Mouse (Mus musculus): ENCODE data around the gene Endov. TPM values are rescaled to one million over a fixed set of nuclear protein-coding genes. Genes with fewer than 3 reads are reported as not detected.

Endov gene
- polyA plus RNA-seq, 1 experiment from 2014 or later, result 15.7 TPM

- peaks cover 33% of the 10 kb centered on the region for H3K27me3 ChIP-seq (ENCODE audit: control insufficient read depth, insufficient read depth, low read length)
- 49% methylated on average over 10 of the region's 10 CpGs for WGBS
Measured at GRCm38 (mm10) chr11:119550546-119551335, 59.6 kb downstream of the Endov start.

GRCm38 (mm10) chr11:119551468-119551867, 60.3 kb downstream of the Endov start:
- WGBS, result 61% methylated on average over 3 of the region's 3 CpGs
- H3K27me3 ChIP-seq (ENCODE audit: control insufficient read depth, insufficient read depth, low read length), result peaks cover 33% of the 10 kb centered on the region
- H3K27ac ChIP-seq (ENCODE audit: low read length), result no peak overlapping the region

More at GRCm38 (mm10) chr11:119550546-119551335, 59.6 kb downstream of the Endov start:
- Histone ChIP-seq H3K9me3 (ENCODE audit: control insufficient read depth, low read depth, low read length) (no peaks in the 10 kb centered on the region), H3K4me1 (ENCODE audit: control insufficient read depth, insufficient read depth, low read length) (peaks cover 34% of the 10 kb centered on the region), H3K4me3 (ENCODE audit: low read depth, low read length) (no peak overlapping the region), H3K36me3 (ENCODE audit: control insufficient read depth, insufficient read depth, low read length) (no peaks in the 10 kb centered on the region), H3K9ac (replicated peaks; ENCODE audit: low read depth, low read length) (no peak overlapping the region), H3K4me2 (replicated peaks; ENCODE audit: low read depth, low read length) (no peak overlapping the region), H3K27ac (ENCODE audit: low read length) (no peak overlapping the region)
- ATAC-seq (ENCODE audit: insufficient number of reproducible peaks, insufficient read depth, low FRiP score, low read depth), result no peak

GRCm38 (mm10) chr11:119552301-119552700, 61.2 kb downstream of the Endov start:
- no peak for ATAC-seq (ENCODE audit: insufficient number of reproducible peaks, insufficient read depth, low FRiP score, low read depth)
- H3K4me1 ChIP-seq (ENCODE audit: control insufficient read depth, insufficient read depth, low read length), result peaks cover 24% of the 10 kb centered on the region
- H3K4me2 ChIP-seq (replicated peaks; ENCODE audit: low read depth, low read length), result no peak overlapping the region
- 28% methylated on average over 1 of the region's 1 CpGs for WGBS
- no peaks in the 10 kb centered on the region for H3K9me3 ChIP-seq (ENCODE audit: control insufficient read depth, low read depth, low read length)
- no peaks in the 10 kb centered on the region for H3K36me3 ChIP-seq (ENCODE audit: control insufficient read depth, insufficient read depth, low read length)
- peaks cover 28% of the 10 kb centered on the region for H3K27me3 ChIP-seq (ENCODE audit: control insufficient read depth, insufficient read depth, low read length)
- H3K9ac ChIP-seq (replicated peaks; ENCODE audit: low read depth, low read length), result no peak overlapping the region
- H3K4me3 ChIP-seq (ENCODE audit: low read depth, low read length), result no peak overlapping the region
- no peak overlapping the region for H3K27ac ChIP-seq (ENCODE audit: low read length)

More at GRCm38 (mm10) chr11:119551468-119551867, 60.3 kb downstream of the Endov start:
- Histone ChIP-seq H3K4me2 (replicated peaks; ENCODE audit: low read depth, low read length) (no peak overlapping the region), H3K4me3 (ENCODE audit: low read depth, low read length) (no peak overlapping the region), H3K9ac (replicated peaks; ENCODE audit: low read depth, low read length) (no peak overlapping the region), H3K4me1 (ENCODE audit: control insufficient read depth, insufficient read depth, low read length) (peaks cover 30% of the 10 kb centered on the region), H3K36me3 (ENCODE audit: control insufficient read depth, insufficient read depth, low read length) (no peaks in the 10 kb centered on the region), H3K9me3 (ENCODE audit: control insufficient read depth, low read depth, low read length) (no peaks in the 10 kb centered on the region)
- ATAC-seq (ENCODE audit: insufficient number of reproducible peaks, insufficient read depth, low FRiP score, low read depth), result no peak

- Histone ChIP-seq H3K27me3 (ENCODE audit: control insufficient read depth, insufficient read depth, low read length) (peaks cover 27% of the 10 kb centered on the region), H3K9me3 (ENCODE audit: control insufficient read depth, low read depth, low read length) (no peaks in the 10 kb centered on the region), H3K4me1 (ENCODE audit: control insufficient read depth, insufficient read depth, low read length) (peaks cover 23% of the 10 kb centered on the region), H3K36me3 (ENCODE audit: control insufficient read depth, insufficient read depth, low read length) (no peaks in the 10 kb centered on the region), H3K27ac (ENCODE audit: low read length) (no peak overlapping the region; the same call in 1 of the 2 replicates), H3K4me3 (ENCODE audit: low read depth, low read length) (no peak overlapping the region), H3K9ac (replicated peaks; ENCODE audit: low read depth, low read length) (no peak overlapping the region), H3K4me2 (replicated peaks; ENCODE audit: low read depth, low read length) (no peak overlapping the region)
- WGBS, result 40% methylated on average over 9 of the region's 9 CpGs
- ATAC-seq (ENCODE audit: insufficient number of reproducible peaks, insufficient read depth, low FRiP score, low read depth), result no peak
Measured at GRCm38 (mm10) chr11:119552902-119553802, 62.0 kb downstream of the Endov start.

GRCm38 (mm10) chr11:119554706-119555105, 63.6 kb downstream of the Endov start:
- Histone ChIP-seq H3K4me3 (ENCODE audit: low read depth, low read length) (no peak overlapping the region), H3K27ac (ENCODE audit: low read length) (no peak overlapping the region), H3K9ac (replicated peaks; ENCODE audit: low read depth, low read length) (no peak overlapping the region), H3K9me3 (ENCODE audit: control insufficient read depth, low read depth, low read length) (no peaks in the 10 kb centered on the region), H3K36me3 (ENCODE audit: control insufficient read depth, insufficient read depth, low read length) (no peaks in the 10 kb centered on the region), H3K4me2 (replicated peaks; ENCODE audit: low read depth, low read length) (no peak overlapping the region), H3K27me3 (ENCODE audit: control insufficient read depth, insufficient read depth, low read length) (peaks cover 13% of the 10 kb centered on the region), H3K4me1 (ENCODE audit: control insufficient read depth, insufficient read depth, low read length) (peaks cover 21% of the 10 kb centered on the region; the same call in 1 of the 2 replicates)
- ATAC-seq (ENCODE audit: insufficient number of reproducible peaks, insufficient read depth, low FRiP score, low read depth), result no peak
- WGBS, result 69% methylated on average over 7 of the region's 7 CpGs

GRCm38 (mm10) chr11:119555170-119555569, 64.0 kb downstream of the Endov start:
- no peak overlapping the region for H3K9ac ChIP-seq (replicated peaks; ENCODE audit: low read depth, low read length)
- WGBS, result 77% methylated on average over 7 of the region's 7 CpGs
- H3K27ac ChIP-seq (ENCODE audit: low read length), result no peak overlapping the region
- peaks cover 21% of the 10 kb centered on the region; the same call in 1 of the 2 replicates for H3K4me1 ChIP-seq (ENCODE audit: control insufficient read depth, insufficient read depth, low read length)
- H3K9me3 ChIP-seq (ENCODE audit: control insufficient read depth, low read depth, low read length), result no peaks in the 10 kb centered on the region
- H3K4me3 ChIP-seq (ENCODE audit: low read depth, low read length), result no peak overlapping the region
- no peak overlapping the region for H3K4me2 ChIP-seq (replicated peaks; ENCODE audit: low read depth, low read length)
- no peaks in the 10 kb centered on the region for H3K36me3 ChIP-seq (ENCODE audit: control insufficient read depth, insufficient read depth, low read length)
- peaks cover 9% of the 10 kb centered on the region; the same call in 1 of the 2 replicates for H3K27me3 ChIP-seq (ENCODE audit: control insufficient read depth, insufficient read depth, low read length)
- ATAC-seq (ENCODE audit: insufficient number of reproducible peaks, insufficient read depth, low FRiP score, low read depth), result no peak

- Histone ChIP-seq H3K27ac (ENCODE audit: low read length) (no peak overlapping the region), H3K36me3 (ENCODE audit: control insufficient read depth, insufficient read depth, low read length) (no peaks in the 10 kb centered on the region), H3K9ac (replicated peaks; ENCODE audit: low read depth, low read length) (no peak overlapping the region), H3K9me3 (ENCODE audit: control insufficient read depth, low read depth, low read length) (no peaks in the 10 kb centered on the region), H3K4me2 (replicated peaks; ENCODE audit: low read depth, low read length) (no peak overlapping the region), H3K27me3 (ENCODE audit: control insufficient read depth, insufficient read depth, low read length) (no peaks in the 10 kb centered on the region), H3K4me3 (ENCODE audit: low read depth, low read length) (no peak overlapping the region), H3K4me1 (ENCODE audit: control insufficient read depth, insufficient read depth, low read length) (peaks cover 15% of the 10 kb centered on the region; the same call in 1 of the 2 replicates)
- ATAC-seq (ENCODE audit: insufficient number of reproducible peaks, insufficient read depth, low FRiP score, low read depth), result no peak
- 39% methylated on average over 17 of the region's 17 CpGs for WGBS
Measured at GRCm38 (mm10) chr11:119557940-119558869, 67.1 kb downstream of the Endov start.

Measured in stomach, embryonic 14.5 days (tissue).